In the genomic region with DNA sequence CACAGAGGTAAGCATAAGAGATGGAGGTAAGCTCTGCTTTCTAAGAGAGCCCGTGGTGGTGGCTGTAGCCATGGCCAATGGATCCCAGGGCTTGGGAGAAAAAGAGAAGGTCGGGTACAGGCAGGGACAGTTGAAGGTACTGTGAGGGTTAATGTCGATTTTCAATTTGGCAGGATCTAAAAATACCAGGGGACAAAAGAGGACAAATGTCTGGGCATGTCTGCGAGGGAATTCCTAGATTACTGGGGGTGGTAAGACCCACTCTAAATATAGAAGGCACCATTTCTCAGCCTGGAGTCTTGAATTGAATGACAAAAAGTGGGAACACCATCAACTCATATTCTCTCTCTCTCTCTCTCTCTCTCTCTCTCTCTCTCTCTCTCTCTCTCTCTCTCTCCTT, we compare ENCODE assay signal across 18 mouse cellular contexts. TPM values are rescaled to one million over a fixed set of nuclear protein-coding genes. Genes with fewer than 3 reads are reported as not detected.
"Had no signal": no experiment of that assay in that cellular context is flagged by ENCODE, and none has a peak within 500 bp of the region (broad histone marks: within the 10 kb centered on the region; RNA-seq: fewer than 3 reads in every experiment).

No protein-coding gene starts in this region.

- H3K4me2 ChIP-seq: kidney, embryonic 15.5 days; limb, embryonic 15.5 days; liver, embryonic 12.5 days; lung, embryonic 14.5 days; midbrain, embryonic 15.5 days; neural tube, embryonic 12.5 days had no signal

- H3K27me3 ChIP-seq: kidney, embryonic 15.5 days; limb, embryonic 15.5 days; liver, embryonic 12.5 days; midbrain, embryonic 15.5 days; neural tube, embryonic 12.5 days had no signal

- H3K36me3 ChIP-seq: kidney, embryonic 15.5 days; limb, embryonic 15.5 days; liver, embryonic 12.5 days; midbrain, embryonic 10.5 days; midbrain, embryonic 15.5 days; neural tube, embryonic 12.5 days had no signal

- H3K9me3 ChIP-seq: limb, embryonic 15.5 days; liver, embryonic 12.5 days; midbrain, embryonic 10.5 days; midbrain, embryonic 15.5 days; neural tube, embryonic 12.5 days had no signal

- DNase-seq: kidney, postnatal 14 days; lung, embryonic 14.5 days; lung, postnatal 10 days; lung, postnatal 4 days; thymus, postnatal 25 days had no signal

- H3K4me3 ChIP-seq: kidney, embryonic 15.5 days; left cerebral cortex, adult 2 months; limb, embryonic 15.5 days; liver, embryonic 12.5 days; midbrain, embryonic 10.5 days; midbrain, embryonic 15.5 days; neural tube, embryonic 12.5 days had no signal

- H3K9ac ChIP-seq: kidney, embryonic 15.5 days; limb, embryonic 15.5 days; liver, embryonic 12.5 days; lung, embryonic 14.5 days; midbrain, embryonic 15.5 days; neural tube, embryonic 12.5 days had no signal

- H3K27ac ChIP-seq: kidney, embryonic 15.5 days; left cerebral cortex, adult 2 months; limb, embryonic 15.5 days; liver, embryonic 12.5 days; midbrain, embryonic 10.5 days; midbrain, embryonic 15.5 days; neural tube, embryonic 12.5 days; stomach, postnatal 0 days had no signal

- ATAC-seq: midbrain, embryonic 15.5 days had no signal

- H3K4me1 ChIP-seq: kidney, embryonic 15.5 days; limb, embryonic 15.5 days; midbrain, embryonic 10.5 days; midbrain, embryonic 15.5 days; neural tube, embryonic 12.5 days had no signal

RNA-seq across cellular contexts. Expression of gene Scn11a, which starts 30.8 kb away (rescaled TPM):
- total RNA-seq: layer of hippocampus, adult 8-10 months; layer of hippocampus, postnatal 25 days; megakaryocyte, adult 5-6 weeks; monocyte, adult 5-6 weeks; neutrophil, adult 5-6 weeks had no signal
